Mouse (Mus musculus): ENCODE results near the gene Tmod2. TPM values are rescaled to one million over a fixed set of nuclear protein-coding genes. Genes with fewer than 3 reads are reported as not detected.

The Tmod2 gene
- total and polyA plus RNA-seq, 2 experiments, result 0.09 TPM; not detected in 1

GRCm38 (mm10) chr9:75527368-75528059, 83.6 kb downstream of the Tmod2 start:
- Histone ChIP-seq H3K4me3 (ENCODE audit: insufficient read depth, low read depth, low read length) (no peak overlapping the region), H3K27ac (replicated peaks; ENCODE audit: insufficient read depth, low read depth, low read length) (no peak overlapping the region), H3K27me3 (ENCODE audit: control insufficient read depth, insufficient read depth, low read length) (no peaks in the 10 kb centered on the region), H3K36me3 (ENCODE audit: control insufficient read depth, insufficient read depth, low read length) (peaks cover 18% of the 10 kb centered on the region; the same call in 1 of the 2 replicates), H3K9ac (ENCODE audit: low read depth, low read length) (no peak overlapping the region), H3K79me2 (ENCODE audit: control insufficient read depth, insufficient read depth, low read length) (no peaks in the 10 kb centered on the region), H3K4me1 (ENCODE audit: control insufficient read depth, insufficient read depth, low read length) (no peaks in the 10 kb centered on the region)
- no peak for DNase-seq (ENCODE audit: extremely low read depth, low read depth, low spot score)
- 78% methylated on average over 13 of the region's 13 CpGs for WGBS
- TF ChIP-seq CTCF (IDR thresholded peaks at IDR 0.05; ENCODE audit: low read depth, low read length) (no peak), POLR2A (IDR thresholded peaks at IDR 0.05; ENCODE audit: extremely low read depth, insufficient read depth, low read length) (no peak)

- H3K9ac ChIP-seq (ENCODE audit: low read depth, low read length), result no peak overlapping the region
- no peak for DNase-seq (ENCODE audit: extremely low read depth, low read depth, low spot score)
- WGBS, result 78% methylated on average over 6 of the region's 6 CpGs
Observed at GRCm38 (mm10) chr9:75523646-75524045, 87.5 kb downstream of the Tmod2 start.

DNA sequence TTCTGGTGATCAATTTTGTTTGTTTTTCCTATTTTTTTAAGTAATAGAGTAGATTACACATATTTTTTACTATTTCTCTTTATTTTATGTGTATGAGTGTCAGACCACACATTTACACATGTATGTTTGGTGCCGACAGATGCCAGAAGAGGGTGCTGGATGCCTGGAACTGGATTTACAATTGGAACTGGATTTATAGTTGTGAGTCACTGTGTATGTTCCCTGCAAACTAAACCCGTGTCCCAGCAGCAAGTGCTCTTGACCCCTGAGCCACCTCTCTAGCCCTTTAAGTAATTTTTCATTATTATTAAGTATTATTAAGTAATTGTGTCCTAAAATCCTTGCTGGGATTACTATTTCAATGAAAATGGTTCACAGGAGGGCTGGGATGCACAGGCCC, 88.9 kb downstream of the Tmod2 start:
- Histone ChIP-seq H3K27ac (replicated peaks; ENCODE audit: insufficient read depth, low read depth, low read length) (no peak overlapping the region), H3K4me3 (ENCODE audit: insufficient read depth, low read depth, low read length) (no peak overlapping the region), H3K79me2 (ENCODE audit: control insufficient read depth, insufficient read depth, low read length) (no peaks in the 10 kb centered on the region), H3K4me1 (ENCODE audit: control insufficient read depth, insufficient read depth, low read length) (no peaks in the 10 kb centered on the region), H3K27me3 (ENCODE audit: control insufficient read depth, insufficient read depth, low read length) (no peaks in the 10 kb centered on the region), H3K9ac (ENCODE audit: low read depth, low read length) (no peak overlapping the region), H3K36me3 (ENCODE audit: control insufficient read depth, insufficient read depth, low read length) (peaks cover 2% of the 10 kb centered on the region; the same call in 1 of the 2 replicates)
- WGBS, result 88% methylated on average over 2 of the region's 2 CpGs
- no peak for TF ChIP-seq CTCF (IDR thresholded peaks at IDR 0.05; ENCODE audit: low read depth, low read length)
- TF ChIP-seq POLR2A (IDR thresholded peaks at IDR 0.05; ENCODE audit: extremely low read depth, insufficient read depth, low read length), result no peak
- no peak for DNase-seq (ENCODE audit: extremely low read depth, low read depth, low spot score)

More at GRCm38 (mm10) chr9:75523646-75524045, 87.5 kb downstream of the Tmod2 start:
- Histone ChIP-seq H3K4me1 (ENCODE audit: control insufficient read depth, insufficient read depth, low read length) (no peaks in the 10 kb centered on the region), H3K36me3 (ENCODE audit: control insufficient read depth, insufficient read depth, low read length) (peaks cover 5% of the 10 kb centered on the region), H3K27ac (replicated peaks; ENCODE audit: insufficient read depth, low read depth, low read length) (no peak overlapping the region), H3K27me3 (ENCODE audit: control insufficient read depth, insufficient read depth, low read length) (no peaks in the 10 kb centered on the region), H3K4me3 (ENCODE audit: insufficient read depth, low read depth, low read length) (no peak overlapping the region), H3K79me2 (ENCODE audit: control insufficient read depth, insufficient read depth, low read length) (no peaks in the 10 kb centered on the region)
- TF ChIP-seq POLR2A (IDR thresholded peaks at IDR 0.05; ENCODE audit: extremely low read depth, insufficient read depth, low read length), result no peak
- TF ChIP-seq CTCF (IDR thresholded peaks at IDR 0.05; ENCODE audit: low read depth, low read length), result no peak

DNA sequence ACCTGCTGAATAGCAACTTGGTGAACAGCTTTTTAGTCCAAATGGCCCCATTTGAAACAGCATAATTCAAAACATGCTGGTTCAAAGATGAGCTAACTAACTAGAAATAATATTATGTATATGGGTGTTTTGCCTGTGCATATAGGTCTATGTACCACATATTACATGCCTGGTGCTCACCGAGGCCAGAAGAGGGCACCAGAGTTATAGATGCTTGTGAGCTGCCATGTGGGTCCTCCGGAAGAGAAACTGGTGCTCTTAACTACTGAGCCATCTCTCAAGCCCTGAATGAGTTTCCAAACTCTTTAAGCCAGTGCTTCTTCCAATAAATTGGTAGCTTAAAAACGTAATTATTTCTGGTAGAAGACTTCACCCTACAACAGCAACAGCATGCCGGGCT, 89.3 kb downstream of the Tmod2 start:
- no peak overlapping the region for H3K4me3 ChIP-seq (ENCODE audit: insufficient read depth, low read depth, low read length)
- no peak overlapping the region for H3K27ac ChIP-seq (replicated peaks; ENCODE audit: insufficient read depth, low read depth, low read length)
- H3K79me2 ChIP-seq (ENCODE audit: control insufficient read depth, insufficient read depth, low read length), result no peaks in the 10 kb centered on the region
- no peaks in the 10 kb centered on the region for H3K4me1 ChIP-seq (ENCODE audit: control insufficient read depth, insufficient read depth, low read length)
- no peak overlapping the region for H3K9ac ChIP-seq (ENCODE audit: low read depth, low read length)
- DNase-seq (ENCODE audit: extremely low read depth, low read depth, low spot score), result peak; percentile 21
- TF ChIP-seq POLR2A (IDR thresholded peaks at IDR 0.05; ENCODE audit: extremely low read depth, insufficient read depth, low read length) (no peak), CTCF (IDR thresholded peaks at IDR 0.05; ENCODE audit: low read depth, low read length) (peak; percentile 59)
- peaks cover 2% of the 10 kb centered on the region; the same call in 1 of the 2 replicates for H3K36me3 ChIP-seq (ENCODE audit: control insufficient read depth, insufficient read depth, low read length)
- no peaks in the 10 kb centered on the region for H3K27me3 ChIP-seq (ENCODE audit: control insufficient read depth, insufficient read depth, low read length)
- 65% methylated on average over 4 of the region's 4 CpGs for WGBS

DNA sequence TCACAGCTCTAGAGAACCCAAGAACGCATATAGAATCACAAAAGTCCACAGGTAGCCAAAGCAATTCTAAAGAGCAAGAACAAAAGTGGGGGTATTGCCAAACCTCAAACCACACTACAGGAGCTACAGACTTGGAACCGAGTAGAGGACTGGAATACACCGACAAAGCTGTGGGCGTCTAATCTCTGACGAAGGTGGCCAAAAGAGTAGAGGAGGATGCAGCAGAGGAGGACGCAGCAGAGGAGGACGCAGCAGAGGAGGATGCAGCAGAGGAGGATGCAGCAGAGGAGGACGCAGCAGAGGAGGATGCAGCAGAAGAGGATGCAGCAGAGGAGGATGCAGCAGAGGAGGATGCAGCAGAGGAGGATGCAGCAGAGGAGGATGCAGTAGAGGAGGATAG, 90.2 kb downstream of the Tmod2 start:
- Histone ChIP-seq H3K4me3 (ENCODE audit: insufficient read depth, low read depth, low read length) (no peak overlapping the region), H3K79me2 (ENCODE audit: control insufficient read depth, insufficient read depth, low read length) (no peaks in the 10 kb centered on the region), H3K4me1 (ENCODE audit: control insufficient read depth, insufficient read depth, low read length) (no peaks in the 10 kb centered on the region), H3K36me3 (ENCODE audit: control insufficient read depth, insufficient read depth, low read length) (peaks cover 3% of the 10 kb centered on the region), H3K9ac (ENCODE audit: low read depth, low read length) (no peak overlapping the region), H3K27me3 (ENCODE audit: control insufficient read depth, insufficient read depth, low read length) (no peaks in the 10 kb centered on the region), H3K27ac (replicated peaks; ENCODE audit: insufficient read depth, low read depth, low read length) (no peak overlapping the region)
- DNase-seq (ENCODE audit: extremely low read depth, low read depth, low spot score), result no peak
- TF ChIP-seq POLR2A (IDR thresholded peaks at IDR 0.05; ENCODE audit: extremely low read depth, insufficient read depth, low read length) (no peak), CTCF (IDR thresholded peaks at IDR 0.05; ENCODE audit: low read depth, low read length) (no peak)
- WGBS, result 97% methylated on average over 8 of the region's 8 CpGs

DNA sequence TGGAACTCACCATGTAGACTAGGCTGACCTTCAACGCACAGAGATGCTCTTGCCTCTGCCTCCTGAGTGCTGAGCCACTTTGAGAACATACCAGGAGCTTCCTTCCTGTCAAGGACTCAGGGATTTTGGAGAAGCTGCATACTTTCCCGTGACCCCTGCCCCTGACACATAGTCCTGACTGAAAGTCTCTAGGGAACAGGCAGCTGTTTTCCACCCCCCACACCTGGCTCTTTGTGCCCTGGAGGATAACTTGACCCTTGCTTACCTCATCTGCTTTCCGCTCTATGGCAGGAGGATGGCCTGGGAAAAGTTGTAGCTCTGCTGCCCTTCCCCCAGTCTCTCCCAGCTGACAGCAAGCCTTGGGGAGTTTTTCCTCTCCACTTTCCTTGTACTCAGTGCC, 93.4 kb downstream of the Tmod2 start:
- 62% methylated on average over 3 of the region's 3 CpGs for WGBS
- TF ChIP-seq CTCF (IDR thresholded peaks at IDR 0.05; ENCODE audit: low read depth, low read length) (no peak), POLR2A (IDR thresholded peaks at IDR 0.05; ENCODE audit: extremely low read depth, insufficient read depth, low read length) (no peak)
- H3K27me3 ChIP-seq (ENCODE audit: control insufficient read depth, insufficient read depth, low read length), result no peaks in the 10 kb centered on the region
- H3K79me2 ChIP-seq (ENCODE audit: control insufficient read depth, insufficient read depth, low read length), result no peaks in the 10 kb centered on the region
- no peak overlapping the region for H3K27ac ChIP-seq (replicated peaks; ENCODE audit: insufficient read depth, low read depth, low read length)
- H3K4me1 ChIP-seq (ENCODE audit: control insufficient read depth, insufficient read depth, low read length), result no peaks in the 10 kb centered on the region
- DNase-seq (ENCODE audit: extremely low read depth, low read depth, low spot score), result no peak
- H3K4me3 ChIP-seq (ENCODE audit: insufficient read depth, low read depth, low read length), result no peak overlapping the region
- H3K36me3 ChIP-seq (ENCODE audit: control insufficient read depth, insufficient read depth, low read length), result peaks cover 4% of the 10 kb centered on the region
- H3K9ac ChIP-seq (ENCODE audit: low read depth, low read length), result no peak overlapping the region

Other genes starting within 250 kb of the Tmod2 start
- 21.1 and 21.2 TPM in 2 replicates for gene Mapk6, start 201.3 kb downstream of the Tmod2 start, total RNA-seq (2014; rRNA removed)
- 10.0 and 11.1 TPM in 2 replicates for gene Mapk6, start 201.3 kb downstream of the Tmod2 start, polyA plus RNA-seq (2012; rRNA removed)
- 5.2 and 6.3 TPM in 2 replicates for gene Leo1, start 169.8 kb downstream of the Tmod2 start, total RNA-seq (2014; rRNA removed)
- gene Leo1, start 169.8 kb downstream of the Tmod2 start, polyA plus RNA-seq (2012; rRNA removed), result 2.1 and 3.1 TPM in 2 replicates
- 19.9 and 20.8 TPM in 2 replicates for gene Tmod3, start 51.7 kb downstream of the Tmod2 start, total RNA-seq (2014; rRNA removed)
- 4.8 and 5.9 TPM in 2 replicates for gene Tmod3, start 51.7 kb downstream of the Tmod2 start, polyA plus RNA-seq (2012; rRNA removed)
- 1.8 and 2.2 TPM in 2 replicates for gene Lysmd2, start 14.4 kb upstream of the Tmod2 start, total RNA-seq (2014; rRNA removed)
- 1.0 and 1.7 TPM in 2 replicates for gene Lysmd2, start 14.4 kb upstream of the Tmod2 start, polyA plus RNA-seq (2012; rRNA removed)
- not detected in 2 replicates for gene Scg3, start 72.7 kb upstream of the Tmod2 start, total RNA-seq (2014; rRNA removed)
- not detected in 2 replicates for gene Scg3, start 72.7 kb upstream of the Tmod2 start, polyA plus RNA-seq (2012; rRNA removed)
- 9.7 and 14.6 TPM in 2 replicates for gene Bmp5, start 164.0 kb upstream of the Tmod2 start, total RNA-seq (2014; rRNA removed)
- 1.2 and 1.7 TPM in 2 replicates for gene Bmp5, start 164.0 kb upstream of the Tmod2 start, polyA plus RNA-seq (2012; rRNA removed)